Mouse (Mus musculus): Measurements from ENCODE around the gene Tac4.

DNA sequence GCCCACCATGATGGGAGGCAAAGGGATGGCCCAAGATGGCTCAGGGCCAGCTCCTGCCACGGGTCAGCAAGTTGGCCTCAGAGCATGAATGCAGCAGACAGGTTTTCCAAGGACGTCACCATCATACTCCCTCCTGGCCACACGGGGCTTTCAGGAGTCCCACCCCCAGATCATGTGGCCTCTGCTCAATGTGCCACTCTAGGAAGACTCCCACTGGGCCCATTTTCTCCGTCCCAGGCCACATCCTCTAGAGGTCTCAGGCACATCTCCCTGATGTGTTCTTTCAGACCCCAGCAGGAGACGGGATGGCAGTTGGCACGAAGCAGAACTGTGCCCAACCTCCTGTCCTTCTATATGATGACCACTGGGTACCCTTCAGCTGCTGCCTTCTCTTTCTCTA lies 18.7 kb upstream of the Tac4 start:
- TF ChIP-seq GATA1 (IDR thresholded peaks at IDR 0.05; ENCODE audit: low read length) (no peak), TAL1 (IDR thresholded peaks at IDR 0.05; ENCODE audit: low read length) (no peak)

Data from erythroblast, embryonic 14.5 days (primary cell).